Mouse (Mus musculus) small intestine, adult 2 months (tissue): ENCODE measurements around the gene 4930432K21Rik.

Experiments
- CTCF ChIP-seq: fragments of 200-500 bp; IDR thresholded peaks from 2 replicates; pipeline ENCODE4 v1.5.1; 2012; ENCODE audit warnings: low read depth, mild to moderate bottlenecking, control low read depth, inconsistent platforms, low read length, moderate library complexity, mixed read lengths; ENCODE audit not compliant: insufficient replicate concordance, insufficient read length; ENCODE audit errors: extremely low read depth
- POLR2A ChIP-seq: fragments of 200-500 bp; IDR thresholded peaks from 2 replicates; pipeline ENCODE4 v1.6.1; 2012; ENCODE audit warnings: low read depth, mild to moderate bottlenecking, control low read depth, inconsistent platforms, low read length, moderate library complexity

- no peak for TF ChIP-seq CTCF
- TF ChIP-seq POLR2A = no peak
Observed at GRCm38 (mm10) chr8:84137848-84138247, 10.0 kb upstream of the 4930432K21Rik start.
